ENCODE assay signal across 8 mouse cellular contexts in the genomic region with DNA sequence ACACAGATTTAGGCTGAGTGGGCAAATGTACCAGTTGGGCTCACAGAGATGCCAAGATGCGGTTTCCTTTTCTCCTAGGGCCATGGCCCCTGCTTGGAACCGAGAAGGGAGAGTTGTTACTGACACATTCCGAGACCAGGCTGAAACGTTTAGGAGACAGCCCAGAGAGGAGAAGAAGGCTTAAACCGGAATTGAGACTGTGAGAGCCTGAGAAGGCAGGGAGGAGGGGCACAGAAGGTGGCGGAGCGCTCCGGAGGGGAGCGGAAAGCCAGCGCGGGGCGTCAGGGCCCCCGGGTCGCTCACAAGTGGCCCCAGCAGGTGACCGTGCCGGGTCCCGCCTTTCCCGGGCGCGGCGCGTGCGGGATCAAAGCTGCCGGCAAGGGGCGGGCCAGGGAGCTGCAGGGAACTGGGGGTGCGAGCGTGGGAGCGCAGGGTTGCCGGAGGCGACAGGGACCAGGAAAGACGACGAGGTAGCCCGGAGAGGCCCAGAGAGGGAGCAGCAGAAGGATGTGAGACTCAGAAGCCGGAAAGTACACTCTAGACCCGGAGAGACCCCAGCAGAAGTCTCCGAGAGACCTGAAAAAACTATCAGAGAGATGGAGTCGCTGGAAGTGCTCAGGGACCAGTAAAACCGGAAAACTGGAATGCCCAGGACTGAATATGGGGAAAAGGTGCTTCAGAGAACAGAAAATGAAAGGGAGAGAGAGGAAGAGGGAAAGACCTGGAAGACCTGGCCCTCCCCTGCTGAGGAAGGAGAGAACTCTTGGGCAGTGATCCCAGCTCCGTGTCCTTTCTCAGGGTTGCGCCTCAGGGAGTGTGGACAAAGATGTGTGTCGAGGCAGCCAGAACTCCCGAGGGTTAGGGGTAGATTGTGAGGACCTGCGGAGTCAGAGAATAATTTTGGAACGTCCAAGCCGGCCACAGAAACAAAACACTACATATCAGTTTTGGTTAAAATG. TPM values are rescaled to one million over a fixed set of nuclear protein-coding genes. Genes with fewer than 3 reads are reported as not detected.
DNase-seq lines count a peak whose midpoint lies in the region; ATAC-seq and TF ChIP-seq lines count a peak whose summit lies in the region.

No protein-coding gene starts in this region.

- 0 out of 2 replicates have a peak, but pooled peaks cover 12% of the 10 kb centered on the region for H3K4me1 ChIP-seq in intestine, postnatal 0 days (replicated peaks; ENCODE audit: control insufficient read depth, insufficient read depth, low read length)
- peaks cover 10 to 15% of the 10 kb centered on the region in 2 experiments for H3K4me1 ChIP-seq in liver, embryonic 14.5 days (replicated peaks; ENCODE audit: control insufficient read depth in 2 of 2, insufficient read depth in 2 of 2, low read length in 1 of 2)
- H3K4me1 ChIP-seq in testis, adult 2 months (ENCODE audit: control insufficient read depth, insufficient read depth, low read length): peaks cover 37% of the 10 kb centered on the region

- no peak for TF ChIP-seq EP300 in liver, embryonic 14.5 days (IDR thresholded peaks at IDR 0.05; ENCODE audit: low read depth)

- ATAC-seq in intestine, postnatal 0 days: peak; percentile 63
- ATAC-seq in liver, embryonic 14.5 days (ENCODE audit: insufficient read depth): peak; percentile 38

- WGBS in intestine, postnatal 0 days: under 1% methylated on average over 45 of the region's 45 CpGs
- WGBS in liver, embryonic 14.5 days (ENCODE audit: insufficient replicate concordance): under 1% methylated on average over 45 of the region's 45 CpGs

- H3K27ac ChIP-seq in intestine, postnatal 0 days (ENCODE audit: low read depth, low read length): peak overlapping the region; percentile 77
- H3K27ac ChIP-seq in liver, embryonic 14.5 days: no peak overlapping the region
- H3K27ac ChIP-seq in testis, adult 2 months (ENCODE audit: control insufficient read depth, insufficient read depth, low read depth, low read length): peak overlapping the region; percentile 52; the same call in 1 of the 2 replicates

- peak; percentile 38 for DNase-seq in ovary, postnatal 10 days (ENCODE audit: low spot score)
- DNase-seq in ovary, adult 18-20 months (ENCODE audit: low spot score): no peak
- peak; percentile 82 to 83 for DNase-seq in cerebellum, postnatal 25 days
- DNase-seq in heart, adult 11 months: peak; percentile 98
- peak in 1 of 3 experiments; percentile 60 for DNase-seq in liver, embryonic 14.5 days (ENCODE audit: low read depth in 3 of 3, low spot score in 3 of 3)
- DNase-seq in naive thymus-derived CD4-positive, alpha-beta T cell, adult 2 months (ENCODE audit: low read depth): peak; percentile 75

- peak overlapping the region; percentile 95 for H3K4me2 ChIP-seq in intestine, postnatal 0 days (replicated peaks; ENCODE audit: low read depth)
- peak overlapping the region; percentile 96 for H3K4me2 ChIP-seq in liver, embryonic 14.5 days (ENCODE audit: low read depth)

- no peak for TF ChIP-seq CTCF in intestine, postnatal 0 days (IDR thresholded peaks at IDR 0.05; ENCODE audit: low read depth)
- no peak for TF ChIP-seq CTCF in liver, embryonic 14.5 days (IDR thresholded peaks at IDR 0.05; ENCODE audit: low read depth)
- no peak for TF ChIP-seq CTCF in testis, adult 2 months (IDR thresholded peaks at IDR 0.05; ENCODE audit: control insufficient read depth, insufficient read depth, insufficient replicate concordance, low read depth, low read length)

- peak overlapping the region; percentile 72 for H3K9ac ChIP-seq in intestine, postnatal 0 days (ENCODE audit: low read depth, low read length)
- H3K9ac ChIP-seq in liver, embryonic 14.5 days (replicated peaks): peak overlapping the region; percentile 58

- H3K9me3 ChIP-seq in intestine, postnatal 0 days (ENCODE audit: control insufficient read depth): no peaks in the 10 kb centered on the region
- no peaks in the 10 kb centered on the region for H3K9me3 ChIP-seq in liver, embryonic 14.5 days (ENCODE audit: control insufficient read depth, low read length)

- H3K36me3 ChIP-seq in intestine, postnatal 0 days (ENCODE audit: control insufficient read depth, insufficient read depth): no peaks in the 10 kb centered on the region
- H3K36me3 ChIP-seq in liver, embryonic 14.5 days (replicated peaks; ENCODE audit: control insufficient read depth, insufficient read depth, low read depth): no peaks in the 10 kb centered on the region
- H3K36me3 ChIP-seq in testis, adult 2 months (ENCODE audit: control insufficient read depth, insufficient read depth, low read length): no peaks in the 10 kb centered on the region

- TF ChIP-seq POLR2A in testis, adult 2 months (IDR thresholded peaks at IDR 0.05; ENCODE audit: control insufficient read depth, low read depth, low read length): no peak

- peak overlapping the region; percentile 76 for H3K4me3 ChIP-seq in intestine, postnatal 0 days (ENCODE audit: low read depth, low read length)
- peak overlapping the region; percentile 68 to 81 for H3K4me3 ChIP-seq in liver, embryonic 14.5 days (ENCODE audit: insufficient read depth in 1 of 2, low read depth in 2 of 2, low read length in 2 of 2)
- H3K4me3 ChIP-seq in testis, adult 2 months (ENCODE audit: control insufficient read depth, low read depth, low read length): peak overlapping the region; percentile 75

- H3K27me3 ChIP-seq in intestine, postnatal 0 days (replicated peaks; ENCODE audit: control insufficient read depth, insufficient read depth, low read length): no peaks in the 10 kb centered on the region
- peaks cover 36% of the 10 kb centered on the region for H3K27me3 ChIP-seq in liver, embryonic 14.5 days (ENCODE audit: control insufficient read depth, insufficient read depth, low read length)
- H3K27me3 ChIP-seq in testis, adult 2 months (ENCODE audit: control insufficient read depth, insufficient read depth, low read length): no peaks in the 10 kb centered on the region

RNA-seq across cellular contexts. Expression of a gene that starts 2.2 kb away (rescaled TPM):
- polyA plus RNA-seq in intestine, postnatal 0 days (2015; fragmentation: Nextera tagmentation; extraction: Ambion mirVana): 0.21 and 0.37 TPM in 2 replicates
- polyA plus RNA-seq in liver, embryonic 14.5 days (2012; rRNA removed): 0.08 and 0.12 TPM in 2 replicates
- 0.05 TPM in 1 of 2 replicates, not detected in the other for polyA plus RNA-seq in liver, embryonic 14.5 days (2014; fragmentation: Nextera tagmentation; extraction: Ambion mirVana)
- polyA plus RNA-seq in testis, adult 2 months (2012; rRNA removed): 0.17 TPM in 2 replicates

RNA-seq across cellular contexts. Expression of a gene that starts 4.4 kb away (rescaled TPM):
- 0.12 and 0.37 TPM in 2 replicates for polyA plus RNA-seq in intestine, postnatal 0 days (2015; fragmentation: Nextera tagmentation; extraction: Ambion mirVana)
- 0.05 and 0.08 TPM in 2 replicates for polyA plus RNA-seq in liver, embryonic 14.5 days (2012; rRNA removed)
- polyA plus RNA-seq in liver, embryonic 14.5 days (2014; fragmentation: Nextera tagmentation; extraction: Ambion mirVana): not detected in 2 replicates
- 0.24 and 0.28 TPM in 2 replicates for polyA plus RNA-seq in testis, adult 2 months (2012; rRNA removed)

RNA-seq across cellular contexts. Expression of a gene that starts 7.7 kb away (rescaled TPM):
- 0.31 and 0.82 TPM in 2 replicates for polyA plus RNA-seq in intestine, postnatal 0 days (2015; fragmentation: Nextera tagmentation; extraction: Ambion mirVana)
- 0.05 and 0.38 TPM in 2 replicates for polyA plus RNA-seq in liver, embryonic 14.5 days (2012; rRNA removed)
- polyA plus RNA-seq in liver, embryonic 14.5 days (2014; fragmentation: Nextera tagmentation; extraction: Ambion mirVana): 0.15 TPM in 1 of 2 replicates, not detected in the other
- 6.1 and 7.0 TPM in 2 replicates for polyA plus RNA-seq in testis, adult 2 months (2012; rRNA removed)

RNA-seq across cellular contexts. Expression of a gene that starts 23.0 kb away (rescaled TPM):
- 7.2 and 11.3 TPM in 2 replicates for polyA plus RNA-seq in intestine, postnatal 0 days (2015; fragmentation: Nextera tagmentation; extraction: Ambion mirVana)
- polyA plus RNA-seq in liver, embryonic 14.5 days (2012; rRNA removed): 1.8 and 1.9 TPM in 2 replicates
- polyA plus RNA-seq in liver, embryonic 14.5 days (2014; fragmentation: Nextera tagmentation; extraction: Ambion mirVana): 3.0 and 4.2 TPM in 2 replicates
- polyA plus RNA-seq in testis, adult 2 months (2012; rRNA removed): 103 and 106 TPM in 2 replicates

RNA-seq across cellular contexts. Expression of a gene that starts 29.7 kb away (rescaled TPM):
- polyA plus RNA-seq in intestine, postnatal 0 days (2015; fragmentation: Nextera tagmentation; extraction: Ambion mirVana): 45.3 and 50.3 TPM in 2 replicates
- 23.0 and 23.1 TPM in 2 replicates for polyA plus RNA-seq in liver, embryonic 14.5 days (2012; rRNA removed)
- polyA plus RNA-seq in liver, embryonic 14.5 days (2014; fragmentation: Nextera tagmentation; extraction: Ambion mirVana): 11.4 and 12.6 TPM in 2 replicates
- polyA plus RNA-seq in testis, adult 2 months (2012; rRNA removed): 36.3 and 43.1 TPM in 2 replicates
